Mouse (Mus musculus) embryonic facial prominence, embryonic 14.5 days (tissue): ENCODE data around the gene Nrn1. TPM values are rescaled to one million over a fixed set of nuclear protein-coding genes. Genes with fewer than 3 reads are reported as not detected.

Experiments
- ATAC-seq: fragments of 200-750 bp; cut with Nextera tagmentation; 2 replicates; pipeline ENCODE4 v1.8.0; 2017; ENCODE audit warnings: low read depth, moderate number of reproducible peaks, moderate TSS enrichment
- DNase-seq: peaks from one replicate; pipeline ENCODE4 v3.0.0-alpha.2; 2015; ENCODE audit warnings: low spot score
- H3K27ac ChIP-seq: fragments of 300-500 bp; sonication (generic); replicated peaks from 2 replicates; pipeline ENCODE4 v1.5.1; 2014; ENCODE audit warnings: low read depth, mild to moderate bottlenecking, low read length, moderate library complexity
- H3K27me3 ChIP-seq: fragments of 300-500 bp; sonication (generic); replicated peaks from 2 replicates; pipeline ENCODE4 v1.6.1; 2014; ENCODE audit warnings: low read length; ENCODE audit not compliant: control insufficient read depth, insufficient read depth
- H3K36me3 ChIP-seq: fragments of 300-500 bp; sonication (generic); 2 replicates; pipeline ENCODE4 v1.6.1; 2014; ENCODE audit warnings: low read length, mixed read lengths; ENCODE audit not compliant: control insufficient read depth, insufficient read depth
- H3K4me1 ChIP-seq: fragments of 300-500 bp; sonication (generic); 2 replicates; pipeline ENCODE4 v1.6.1; 2014; ENCODE audit warnings: antibody characterized with exemption, low read length; ENCODE audit not compliant: control insufficient read depth, insufficient read depth
- H3K4me2 ChIP-seq: fragments of 300-500 bp; sonication (generic); 2 replicates; pipeline ENCODE4 v1.6.1; 2014; ENCODE audit warnings: low read depth, mild to moderate bottlenecking, low read length, moderate library complexity, mixed read lengths
- H3K4me3 ChIP-seq: fragments of 300-500 bp; sonication (generic); 2 replicates; pipeline ENCODE4 v1.5.1; 2014; ENCODE audit warnings: low read depth, mild to moderate bottlenecking, low read length
- H3K9ac ChIP-seq: fragments of 300-500 bp; sonication (generic); 2 replicates; pipeline ENCODE4 v1.6.1; 2014; ENCODE audit warnings: low read depth, mild to moderate bottlenecking, low read length, moderate library complexity, mixed read lengths
- H3K9me3 ChIP-seq: fragments of 300-500 bp; sonication (generic); 2 replicates; pipeline ENCODE4 v1.6.1; 2016; ENCODE audit warnings: low read length; ENCODE audit not compliant: control insufficient read depth
- WGBS: fragments of 180-500 bp; shearing (Covaris S2); extraction: QIAGEN DNeasy Blood & Tissue Kit; methylation state at CpG from one replicate; pipeline ENCODE4 v1.1.7; 2014; 5-methylcytosine and 5-hydroxymethylcytosine counted together
- polyA plus RNA-seq: library from polyadenylated mRNA; unstranded; fragments of >200 nt; fragmentation: Nextera tagmentation; extraction: Ambion mirVana; gene quantifications from 2 replicates; pipeline ENCODE4 v1.2.1, GENCODE M21; 2014

Gene Nrn1
- polyA plus RNA-seq, 1 experiment from 2014 or later, result 12.0 TPM

DNA sequence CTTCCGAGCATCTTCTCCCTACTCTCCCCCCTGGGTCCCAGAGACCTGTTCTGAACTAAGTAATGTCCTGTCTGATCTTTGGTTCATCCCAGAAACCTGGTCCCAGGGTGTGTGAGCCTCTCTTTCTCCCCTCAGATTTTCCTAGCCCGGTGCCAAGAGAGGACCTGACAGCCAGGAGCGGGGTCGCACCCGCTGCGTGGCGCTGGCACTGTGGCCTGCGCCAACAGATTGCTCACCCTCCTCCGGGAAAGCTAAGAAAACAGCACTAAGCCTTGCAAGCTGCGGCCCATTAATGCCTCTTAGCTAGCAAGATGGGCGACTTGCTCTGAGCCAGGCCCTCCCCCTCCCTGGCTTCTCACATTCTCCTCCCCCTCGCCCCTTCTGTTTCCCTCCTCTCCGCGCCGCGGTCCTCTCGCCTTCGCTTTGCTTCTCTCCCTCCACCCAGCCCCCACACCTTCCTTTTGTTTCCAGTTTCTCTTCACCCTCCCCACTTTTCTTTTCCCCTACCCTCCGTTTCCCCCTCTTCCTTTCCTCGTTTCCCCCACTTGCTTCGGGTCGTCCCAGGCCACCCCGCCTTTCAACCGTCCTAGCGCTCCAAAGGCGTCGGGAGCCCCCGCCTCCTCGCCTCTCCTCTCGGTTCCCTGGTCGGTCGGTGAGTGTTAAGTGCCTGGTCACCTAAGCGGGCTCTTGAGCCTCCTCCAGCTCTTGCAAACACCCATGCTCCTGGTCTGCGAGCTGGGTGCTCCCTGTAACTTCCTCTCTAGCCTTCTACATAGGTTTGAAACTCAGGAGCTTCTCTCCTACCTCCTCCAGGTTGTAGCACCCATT lies 7.8 kb downstream of the Nrn1 start:
- Histone ChIP-seq H3K27me3 (peaks cover 95% of the 10 kb centered on the region), H3K4me3 (peak overlapping the region; percentile 31), H3K27ac (no peak overlapping the region; the same call in 1 of the 2 replicates), H3K9ac (peak overlapping the region; percentile 42), H3K36me3 (no peaks in the 10 kb centered on the region), H3K4me1 (peaks cover 19% of the 10 kb centered on the region), H3K4me2 (peak overlapping the region; percentile 53), H3K9me3 (no peaks in the 10 kb centered on the region)
- under 1% methylated on average over 33 of the region's 34 CpGs for WGBS
- ATAC-seq (peak; percentile 20; the same call in 1 of the 2 replicates), DNase-seq (peak; percentile 64)

- DNase-seq (no peak), ATAC-seq (no peak)
- peaks cover 95% of the 10 kb centered on the region for H3K27me3 ChIP-seq
- H3K4me3 ChIP-seq, result peak overlapping the region; percentile 31
- WGBS, result under 1% methylated on average over 24 of the region's 24 CpGs
- H3K4me2 ChIP-seq, result peak overlapping the region; percentile 53
- no peaks in the 10 kb centered on the region for H3K36me3 ChIP-seq
- H3K9ac ChIP-seq, result 0 out of 2 replicates have a peak overlapping the region, but pooled peaks have one; percentile 42
- H3K27ac ChIP-seq, result no peak overlapping the region
- H3K9me3 ChIP-seq, result no peaks in the 10 kb centered on the region
- peaks cover 16% of the 10 kb centered on the region for H3K4me1 ChIP-seq
These were observed 8.4 kb downstream of the Nrn1 start for GRCm38 (mm10) chr13:36726551-36726950.

DNA sequence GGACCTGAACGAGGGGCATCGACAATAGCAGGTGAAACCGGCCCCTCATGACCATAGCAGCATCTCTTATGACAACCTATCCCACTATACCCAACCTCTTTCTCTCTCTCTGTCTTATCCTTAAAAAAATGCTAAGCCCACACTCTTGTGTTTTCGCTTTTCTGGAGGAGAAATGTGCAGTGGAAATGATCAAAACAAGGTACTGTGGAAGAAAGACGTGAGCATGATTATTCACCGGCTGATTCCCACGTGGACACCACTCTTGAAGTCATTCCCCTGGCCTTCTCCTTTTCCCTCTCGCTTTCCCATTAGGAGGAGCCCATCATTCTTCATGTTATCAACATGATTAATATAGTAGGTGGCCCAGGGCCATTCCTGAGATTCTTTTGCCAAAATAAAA lies 9.1 kb downstream of the Nrn1 start:
- H3K4me3 ChIP-seq, result no peak overlapping the region
- peaks cover 16% of the 10 kb centered on the region for H3K4me1 ChIP-seq
- H3K27ac ChIP-seq, result no peak overlapping the region
- no peak for DNase-seq
- H3K4me2 ChIP-seq, result no peak overlapping the region
- peaks cover 95% of the 10 kb centered on the region for H3K27me3 ChIP-seq
- ATAC-seq, result no peak
- H3K9ac ChIP-seq, result no peak overlapping the region
- H3K9me3 ChIP-seq, result no peaks in the 10 kb centered on the region
- H3K36me3 ChIP-seq, result no peaks in the 10 kb centered on the region
- 4% methylated on average over 8 of the region's 8 CpGs for WGBS

DNA sequence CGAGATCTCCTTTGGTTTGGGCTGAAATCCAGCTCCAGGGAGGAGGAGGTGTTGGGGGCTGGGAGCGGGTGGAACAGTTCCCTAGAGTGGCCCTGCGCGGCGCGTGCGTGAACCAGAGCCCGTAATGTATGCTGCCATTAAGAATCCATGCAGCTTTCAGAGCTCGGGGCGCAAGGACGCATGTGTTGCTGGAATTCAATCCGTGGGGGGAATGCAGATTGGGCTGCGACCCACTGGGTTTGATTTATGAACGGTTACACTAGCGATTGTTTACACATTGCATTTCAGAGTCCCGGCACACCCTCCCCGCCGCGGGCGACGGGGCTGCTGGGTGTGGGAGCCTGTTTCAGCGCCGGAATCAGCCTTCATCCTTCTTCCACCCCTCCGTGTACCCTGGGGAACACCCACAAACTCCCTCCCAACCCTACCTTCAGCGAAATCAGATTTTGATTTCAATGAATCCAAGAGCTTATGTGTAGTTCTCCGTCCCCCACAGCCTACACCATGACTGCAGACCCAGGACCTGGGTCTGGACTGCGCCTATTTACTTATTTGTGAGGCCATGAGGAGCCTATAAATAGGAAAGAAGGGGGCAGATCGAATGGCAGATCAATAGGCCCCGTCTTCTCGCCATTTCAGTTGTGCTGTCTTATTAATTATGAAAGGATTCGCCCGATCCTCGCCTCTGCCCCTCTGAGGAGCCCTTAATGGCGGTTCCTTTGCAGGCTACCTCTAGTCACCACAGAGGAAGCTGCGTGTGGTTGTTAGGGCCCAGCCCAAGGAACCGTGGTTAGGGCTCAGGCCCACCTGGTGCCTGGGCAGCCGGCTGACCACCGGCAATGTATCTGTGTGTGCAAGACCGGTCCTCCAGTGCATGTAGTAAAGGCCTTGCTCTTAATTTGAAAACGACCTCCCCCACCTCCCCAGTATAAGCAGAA lies 10.1 kb downstream of the Nrn1 start:
- WGBS, result 1% methylated on average over 40 of the region's 40 CpGs
- peak overlapping the region; percentile 29 for H3K4me3 ChIP-seq
- H3K9ac ChIP-seq, result 0 out of 2 replicates have a peak overlapping the region, but pooled peaks have one; percentile 15
- H3K36me3 ChIP-seq, result no peaks in the 10 kb centered on the region
- peaks cover 16% of the 10 kb centered on the region for H3K4me1 ChIP-seq
- H3K27ac ChIP-seq, result no peak overlapping the region
- peak overlapping the region; percentile 51 for H3K4me2 ChIP-seq
- DNase-seq (peak; percentile 59), ATAC-seq (peak; percentile 50)
- peaks cover 90% of the 10 kb centered on the region for H3K27me3 ChIP-seq
- no peaks in the 10 kb centered on the region for H3K9me3 ChIP-seq

- DNase-seq (no peak), ATAC-seq (no peak)
- Histone ChIP-seq H3K27me3 (peaks cover 80% of the 10 kb centered on the region), H3K4me1 (peaks cover 16% of the 10 kb centered on the region), H3K36me3 (no peaks in the 10 kb centered on the region), H3K9ac (no peak overlapping the region), H3K27ac (no peak overlapping the region), H3K4me3 (peak overlapping the region; percentile 29), H3K4me2 (peak overlapping the region; percentile 51; the same call in 1 of the 2 replicates), H3K9me3 (no peaks in the 10 kb centered on the region)
- WGBS, result 3% methylated on average over 15 of the region's 15 CpGs
These were observed 11.1 kb downstream of the Nrn1 start for GRCm38 (mm10) chr13:36723726-36724300.

DNA sequence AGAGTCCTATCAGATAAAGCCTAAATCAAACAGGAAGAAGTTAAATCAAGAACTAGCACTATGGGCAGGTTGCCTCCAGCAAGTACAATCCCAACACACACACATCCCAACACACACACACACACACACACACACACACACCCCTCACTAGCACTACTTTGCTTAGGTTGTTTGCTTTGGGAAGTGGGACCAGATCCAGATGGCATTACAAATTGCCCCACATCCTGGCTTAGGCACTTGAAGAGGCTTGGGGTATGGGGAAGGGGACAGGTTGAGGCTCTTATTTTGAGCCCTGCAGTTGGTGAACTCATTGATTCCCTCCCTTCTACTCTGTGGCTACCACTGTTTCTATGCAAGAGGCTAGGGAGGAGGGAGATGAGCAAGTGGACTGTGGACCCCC lies 12.6 kb downstream of the Nrn1 start:
- H3K9me3 ChIP-seq, result no peaks in the 10 kb centered on the region
- H3K27ac ChIP-seq, result no peak overlapping the region
- peaks cover 13% of the 10 kb centered on the region for H3K4me1 ChIP-seq
- H3K4me2 ChIP-seq, result no peak overlapping the region
- no peak for ATAC-seq
- H3K36me3 ChIP-seq, result no peaks in the 10 kb centered on the region
- no peak overlapping the region for H3K9ac ChIP-seq
- no peak overlapping the region for H3K4me3 ChIP-seq
- H3K27me3 ChIP-seq, result peaks cover 68% of the 10 kb centered on the region
- no peak for DNase-seq

- Histone ChIP-seq H3K9ac (no peak overlapping the region), H3K4me2 (no peak overlapping the region), H3K4me3 (no peak overlapping the region), H3K36me3 (no peaks in the 10 kb centered on the region), H3K9me3 (no peaks in the 10 kb centered on the region), H3K4me1 (peaks cover 5% of the 10 kb centered on the region), H3K27ac (no peak overlapping the region), H3K27me3 (peaks cover 50% of the 10 kb centered on the region)
- ATAC-seq (no peak), DNase-seq (no peak)
- WGBS, result 90% methylated on average over 5 of the region's 5 CpGs
These were observed 14.5 kb downstream of the Nrn1 start for GRCm38 (mm10) chr13:36720297-36721017.

DNA sequence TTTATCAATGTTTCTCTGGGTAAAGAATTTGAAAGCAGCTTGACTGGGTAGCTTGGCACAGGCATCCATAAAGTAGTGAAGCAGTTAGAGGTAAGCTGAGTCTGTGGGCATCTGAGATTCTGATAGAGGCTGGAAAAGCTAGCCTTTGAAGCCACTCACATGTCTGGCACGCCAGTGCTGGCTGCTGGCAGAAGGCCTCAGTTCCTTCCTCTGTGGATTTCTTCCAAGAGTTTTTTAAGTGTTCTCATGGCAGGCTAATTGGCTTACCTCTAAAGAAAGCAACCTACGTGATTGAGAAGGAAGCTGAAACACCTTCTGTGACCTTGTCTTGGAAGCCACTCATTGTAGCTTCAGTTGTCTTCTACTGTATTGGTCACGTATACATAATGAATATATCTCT lies 17.6 kb downstream of the Nrn1 start:
- Histone ChIP-seq H3K4me1 (no peaks in the 10 kb centered on the region), H3K4me2 (no peak overlapping the region), H3K9ac (no peak overlapping the region)

More for the DNA sequence above, 17.6 kb downstream of the Nrn1 start:
- Histone ChIP-seq H3K9me3 (no peaks in the 10 kb centered on the region), H3K36me3 (no peaks in the 10 kb centered on the region), H3K27me3 (peaks cover 19% of the 10 kb centered on the region), H3K4me3 (no peak overlapping the region), H3K27ac (no peak overlapping the region)
- 60% methylated on average over 3 of the region's 3 CpGs for WGBS
- ATAC-seq, result no peak
- no peak for DNase-seq
